Mouse (Mus musculus) brain, embryonic 14.5 days (tissue): ENCODE data around the gene Wnk4.

ENCODE experiments used
- CTCF ChIP-seq: fragments of 200-500 bp; IDR thresholded peaks from 2 replicates; pipeline ENCODE4 v1.5.1; 2012; ENCODE audit warnings: inconsistent platforms, mild to moderate bottlenecking, moderate library complexity, borderline replicate concordance; ENCODE audit not compliant: insufficient read depth, insufficient read length; ENCODE audit errors: extremely low read depth
- POLR2A ChIP-seq: fragments of 200-500 bp; IDR thresholded peaks from 2 replicates; pipeline ENCODE4 v1.6.1; 2012; ENCODE audit warnings: mild to moderate bottlenecking, inconsistent platforms, borderline replicate concordance; ENCODE audit not compliant: poor library complexity, insufficient read depth, insufficient read length, severe bottlenecking; ENCODE audit errors: extremely low read depth

- TF ChIP-seq POLR2A (no peak), CTCF (no peak)
Measured at GRCm38 (mm10) chr11:101255826-101256775, 4.3 kb upstream of the Wnk4 start.
